Mouse (Mus musculus) embryo, embryonic 10.5 days (tissue): ENCODE results near the gene Alg9.
A peak's percentile ranks its signal among the peaks of the same experiment; 100 is the strongest.

Experiments
- DNase-seq: peaks from one replicate; pipeline ENCODE4 v3.0.0-alpha.2; 2015; ENCODE audit warnings: low spot score

Gene Alg9

DNA sequence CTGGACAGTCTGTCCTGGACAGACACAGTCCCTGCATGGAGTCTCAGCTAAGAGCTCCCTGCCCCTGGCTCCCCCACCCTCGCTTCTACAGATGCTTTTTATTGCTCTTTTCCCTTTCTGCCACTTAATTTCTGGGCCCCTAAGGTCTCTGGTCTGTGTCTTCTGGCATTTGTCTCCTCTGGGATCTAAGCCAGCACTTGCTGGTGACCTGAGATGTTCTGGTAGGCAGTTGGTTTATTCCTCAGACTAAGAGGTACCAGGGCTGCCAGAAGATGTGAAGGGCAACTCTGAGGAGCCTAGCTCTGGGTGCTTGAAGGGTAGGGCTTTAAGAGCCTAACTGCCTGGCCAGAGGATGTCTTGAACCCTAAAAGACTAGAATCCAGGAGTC is 110.8 kb downstream of the Alg9 start:
- DNase-seq: no peak

DNA sequence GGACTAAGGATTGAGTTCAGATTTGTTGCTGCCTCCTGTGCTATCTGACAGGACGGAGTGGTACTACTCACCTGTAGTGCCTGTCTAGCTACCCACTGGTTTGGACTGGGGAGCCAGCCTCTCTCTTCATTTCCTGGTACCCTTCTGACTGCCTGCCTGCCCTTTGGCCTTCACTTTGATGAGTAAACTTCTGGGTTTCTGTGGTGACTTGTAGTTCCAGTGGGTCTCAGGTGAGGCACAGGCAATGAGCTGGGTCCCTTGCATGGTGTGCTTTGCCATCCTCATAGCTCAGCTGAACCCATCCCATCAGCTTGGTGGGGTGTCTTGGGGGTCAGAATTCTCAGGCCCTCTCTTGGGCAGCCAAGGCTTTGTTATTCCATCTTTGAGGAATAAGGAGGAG is 112.1 kb downstream of the Alg9 start:
- DNase-seq: no peak

DNA sequence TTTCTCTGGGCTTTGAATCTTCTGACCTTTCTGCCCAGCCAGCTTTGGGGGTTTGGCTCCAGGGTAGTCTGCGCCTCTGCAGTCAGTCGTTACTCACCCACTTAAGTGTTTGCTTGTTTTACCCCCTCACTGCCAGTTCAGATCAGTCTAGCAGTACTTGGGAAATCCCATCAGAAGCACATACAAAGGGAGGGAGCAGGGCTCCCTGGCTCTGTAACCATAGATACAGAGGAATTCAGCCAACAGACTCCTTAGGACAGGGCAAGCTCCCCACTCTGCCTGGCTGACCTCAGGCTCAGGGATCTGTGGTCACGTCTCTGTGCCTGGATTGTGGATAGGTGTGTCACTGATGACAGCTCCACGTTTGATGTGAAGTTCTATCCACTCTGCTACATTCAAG is 112.5 kb downstream of the Alg9 start:
- peak; percentile 35 for DNase-seq

DNA sequence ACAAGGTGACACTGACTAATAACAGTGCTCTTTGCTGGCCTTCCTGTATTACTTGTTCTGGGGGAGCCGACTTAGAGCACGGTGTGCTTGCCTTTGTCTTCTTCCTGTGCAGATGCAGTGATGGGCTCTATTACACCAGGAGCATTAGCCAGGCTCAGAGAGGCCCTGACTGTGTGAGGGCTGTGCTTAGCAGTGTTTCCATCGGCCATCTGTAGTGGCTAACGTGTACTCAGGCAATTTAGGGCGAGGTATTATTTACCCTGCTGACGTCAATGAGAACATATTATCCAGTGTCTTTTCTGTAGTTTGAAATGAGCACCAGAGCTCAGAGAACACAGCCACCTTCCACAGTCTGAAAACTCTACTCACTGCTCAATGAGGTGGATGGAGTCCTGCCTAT is 114.4 kb downstream of the Alg9 start:
- DNase-seq: no peak

DNA sequence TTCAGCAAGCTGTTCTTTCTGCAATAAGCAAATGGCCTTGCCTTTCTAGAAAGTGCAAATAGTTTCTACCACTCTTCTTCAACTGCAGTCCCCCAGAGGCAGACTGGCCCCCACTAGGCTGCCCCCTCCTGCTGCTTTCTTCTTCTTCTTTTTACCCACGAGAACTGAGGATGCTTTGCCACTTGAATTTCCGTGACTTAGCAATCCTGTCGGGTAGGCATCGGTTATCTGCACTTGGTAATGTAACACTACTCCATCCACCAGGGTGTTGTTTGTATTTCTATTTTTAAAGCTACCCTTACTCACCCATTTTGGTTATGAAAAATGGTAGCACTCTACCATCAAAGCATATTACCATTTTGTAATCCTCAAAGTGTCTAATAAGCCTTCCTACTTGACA is 115.1 kb downstream of the Alg9 start:
- no peak for DNase-seq

DNA sequence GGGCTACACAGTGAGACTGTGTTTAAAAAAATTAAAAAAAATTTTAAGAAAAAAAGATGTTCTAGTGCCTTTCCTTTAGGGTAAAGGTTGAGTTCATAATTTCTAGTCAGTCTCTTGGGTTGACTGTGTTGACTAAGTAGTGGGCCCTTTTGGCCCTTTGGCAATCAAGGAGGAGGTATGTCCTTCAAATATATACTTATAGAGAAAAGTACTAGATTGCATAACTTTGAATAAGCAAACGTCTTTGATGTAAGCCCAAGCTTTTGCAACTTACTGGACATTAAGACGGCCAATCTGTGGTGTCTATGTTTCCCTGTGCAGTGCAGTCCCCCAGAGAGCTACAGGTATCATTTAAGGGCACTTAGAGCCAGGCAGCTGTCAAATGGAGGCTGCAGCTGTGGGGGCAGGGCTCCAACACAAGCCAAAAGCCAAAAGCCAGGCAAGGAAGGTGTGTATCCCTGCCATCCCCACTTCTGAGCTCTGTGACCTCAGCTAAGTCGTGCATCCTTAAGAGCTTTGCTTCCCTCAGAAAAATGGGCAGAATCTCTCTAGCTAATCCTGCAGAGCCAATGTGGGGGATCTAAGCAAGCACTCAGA is 115.8 kb downstream of the Alg9 start:
- no peak for DNase-seq
